Mouse (Mus musculus) right cerebral cortex, postnatal 10 days (tissue): Measurements from ENCODE around the gene Rpl23a.
A peak's percentile ranks its signal among the peaks of the same experiment; 100 is the strongest.
"Not testable (repeated sequence)": the region's sequence is repeated elsewhere in the genome, so short reads cannot be mapped to it uniquely, and the experiment has no call there.

Source experiments
- DNase-seq, 2 experiments: peaks; one replicate each; pipeline ENCODE4 v3.0.0; 2021; ENCODE audit warnings: low spot score in 2 of 2

Rpl23a gene

GRCm38 (mm10) chr11:78184702-78185101 is 1.3 kb upstream of the Rpl23a start:
- not testable (repeated sequence) for DNase-seq

- no peak for DNase-seq
Observed at GRCm38 (mm10) chr11:78183884-78184514, 615 bp upstream of the Rpl23a start.

- no peak for DNase-seq
Observed at GRCm38 (mm10) chr11:78182450-78182849, 934 bp downstream of the Rpl23a start.

GRCm38 (mm10) chr11:78181830-78182357 is 1.5 kb downstream of the Rpl23a start:
- no peak for DNase-seq

DNA sequence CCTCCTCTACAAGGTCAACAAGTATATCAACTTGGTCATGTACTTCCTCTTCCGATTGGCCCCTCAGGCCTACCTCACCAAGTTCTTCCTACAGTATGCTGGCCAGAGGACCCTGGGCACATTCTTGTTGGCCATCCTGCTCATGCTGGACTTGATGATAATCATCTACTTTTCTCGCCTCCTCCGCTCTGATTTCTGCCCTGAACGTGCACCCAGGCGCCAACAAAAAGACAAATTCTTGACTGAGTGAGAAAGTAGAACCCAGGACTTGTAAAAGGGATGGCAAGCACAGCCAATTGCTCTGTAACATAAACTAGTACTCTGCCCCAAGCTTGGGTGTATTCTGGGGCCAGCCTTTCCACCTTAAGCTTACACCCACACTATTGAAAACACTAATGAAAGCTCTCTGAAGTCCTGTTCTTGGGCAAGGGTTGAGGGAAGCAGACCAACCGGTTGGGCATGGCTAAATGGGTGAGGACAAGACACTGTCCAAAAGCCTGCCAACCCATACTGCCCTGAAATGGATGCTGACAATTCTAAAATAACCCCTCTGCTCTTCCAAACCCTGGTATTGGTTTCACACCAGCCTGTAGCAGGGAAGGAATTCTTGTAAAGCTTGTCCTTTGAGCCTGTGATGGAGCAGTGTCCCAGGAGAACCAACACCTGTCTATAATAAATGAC is 3.2 kb downstream of the Rpl23a start:
- DNase-seq: no peak

GRCm38 (mm10) chr11:78179438-78179999 is 3.9 kb downstream of the Rpl23a start:
- DNase-seq: no peak

DNA sequence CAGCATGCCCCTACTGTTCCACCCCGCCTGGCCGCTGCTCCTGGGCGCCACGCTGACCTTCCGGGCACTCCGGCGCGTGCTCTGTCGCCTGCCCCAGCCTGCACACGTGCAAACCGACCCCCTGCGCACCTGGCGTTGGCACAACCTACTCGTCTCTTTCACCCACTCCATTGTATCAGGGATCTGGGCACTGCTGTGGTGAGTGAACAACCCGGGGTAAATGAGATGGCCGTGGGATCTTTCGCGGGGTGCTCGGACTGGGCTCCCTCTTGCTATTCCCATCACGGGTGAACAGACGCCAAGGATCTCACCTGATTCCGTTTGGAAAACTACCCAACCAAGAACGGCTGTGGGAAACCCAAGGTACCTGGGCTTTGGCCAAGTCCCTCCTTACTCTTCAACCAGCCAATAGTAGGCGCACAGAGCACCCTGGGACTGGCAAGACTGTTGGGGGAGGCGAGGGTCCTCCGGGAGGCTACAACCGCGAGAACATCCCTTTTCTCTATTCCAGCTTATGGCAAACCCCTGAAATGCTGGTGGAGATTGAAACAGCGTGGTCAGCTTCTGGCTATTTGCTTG is 4.4 kb downstream of the Rpl23a start:
- DNase-seq: peak; percentile 86 to 90

DNA sequence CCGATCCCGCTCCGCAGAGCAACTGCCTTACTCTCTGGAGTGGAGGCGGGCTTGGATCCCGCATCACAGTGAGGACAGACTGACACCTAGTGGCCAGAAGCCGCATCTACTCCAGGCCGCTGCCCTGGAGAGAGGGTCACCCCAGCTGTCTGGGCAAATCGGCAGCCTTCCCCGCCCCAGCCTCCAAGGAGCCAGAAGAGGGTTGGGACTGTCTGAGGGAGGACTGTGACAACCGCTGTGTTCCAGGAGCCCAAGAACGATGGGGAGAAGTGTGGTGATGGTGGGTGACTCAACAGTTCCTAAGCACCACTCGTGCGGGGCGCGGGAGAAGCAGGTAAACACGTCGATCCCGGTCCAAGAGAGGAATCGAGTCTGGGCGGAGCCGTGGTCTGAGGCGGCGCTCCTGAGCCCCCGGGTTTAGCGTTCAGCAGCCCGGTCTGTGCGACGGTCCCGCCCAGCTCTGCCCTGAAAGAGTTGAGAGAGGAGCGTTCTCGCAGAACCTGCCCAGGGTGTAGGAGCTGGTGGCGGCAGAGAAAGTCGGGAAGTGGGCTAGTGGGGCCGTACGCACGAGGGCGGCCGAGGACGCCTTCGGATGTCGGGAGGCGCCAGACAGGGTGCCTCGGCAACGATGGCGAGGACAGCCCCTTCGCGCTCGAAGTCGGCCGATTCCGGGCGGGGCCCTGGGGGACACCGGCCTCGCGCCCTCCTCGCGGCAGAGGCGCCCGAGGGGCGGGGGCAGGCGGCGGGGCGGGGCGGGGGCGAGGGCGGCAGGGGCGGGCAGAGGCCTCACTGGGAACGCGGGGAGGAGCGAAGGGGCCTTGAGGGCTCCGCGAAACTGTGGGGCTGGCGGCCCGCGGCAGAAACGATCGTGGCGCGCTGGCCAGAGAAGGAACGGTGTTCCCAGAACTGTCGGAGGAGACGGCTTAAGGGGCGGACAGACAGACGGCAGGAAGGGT is 5.2 kb downstream of the Rpl23a start:
- DNase-seq: peak; percentile 94 to 95

- no peak for DNase-seq
Observed at GRCm38 (mm10) chr11:78177437-78177836, 5.9 kb downstream of the Rpl23a start.

DNA sequence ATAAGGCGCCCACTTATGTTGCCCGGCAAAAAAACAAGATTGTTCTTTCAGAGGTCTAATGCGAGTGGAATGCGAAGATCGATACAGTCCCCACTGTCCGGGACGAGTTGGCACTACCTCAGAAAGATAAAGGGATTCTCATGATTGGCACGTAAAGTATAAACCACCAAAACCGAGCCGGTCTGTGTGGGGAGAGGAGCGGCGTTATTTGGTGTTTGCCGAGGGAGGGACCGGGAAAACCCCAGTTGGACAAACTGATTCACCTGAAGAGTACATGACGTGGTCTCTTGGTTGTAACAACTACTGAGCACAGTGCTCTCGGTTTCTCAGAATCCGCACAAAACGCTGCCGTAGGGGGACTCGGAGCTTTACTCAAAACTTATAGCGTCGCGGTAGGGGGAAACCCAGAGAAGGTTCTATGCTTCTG is 6.5 kb downstream of the Rpl23a start:
- peak in 1 of 2 experiments; percentile 33 for DNase-seq

GRCm38 (mm10) chr11:78176402-78176862 is 7.0 kb downstream of the Rpl23a start, which contains the start of the genes Nek8 and Tlcd1:
Nek8 (minus strand) TSS chr11:78176675.
Tlcd1 (plus strand) TSS chr11:78176711.
- peak; percentile 87 to 89 for DNase-seq

- DNase-seq: no peak
Observed at GRCm38 (mm10) chr11:78175771-78176401, 7.5 kb downstream of the Rpl23a start.

GRCm38 (mm10) chr11:78174506-78174905 is 8.9 kb downstream of the Rpl23a start:
- DNase-seq: no peak

- no peak for DNase-seq
Observed at GRCm38 (mm10) chr11:78172748-78173383, 10.5 kb downstream of the Rpl23a start.

- peak in 1 of 2 experiments; percentile 38 for DNase-seq
Observed at GRCm38 (mm10) chr11:78172034-78172747, 11.2 kb downstream of the Rpl23a start.

- no peak for DNase-seq
Observed at GRCm38 (mm10) chr11:78171328-78171727, 12.1 kb downstream of the Rpl23a start.

DNA sequence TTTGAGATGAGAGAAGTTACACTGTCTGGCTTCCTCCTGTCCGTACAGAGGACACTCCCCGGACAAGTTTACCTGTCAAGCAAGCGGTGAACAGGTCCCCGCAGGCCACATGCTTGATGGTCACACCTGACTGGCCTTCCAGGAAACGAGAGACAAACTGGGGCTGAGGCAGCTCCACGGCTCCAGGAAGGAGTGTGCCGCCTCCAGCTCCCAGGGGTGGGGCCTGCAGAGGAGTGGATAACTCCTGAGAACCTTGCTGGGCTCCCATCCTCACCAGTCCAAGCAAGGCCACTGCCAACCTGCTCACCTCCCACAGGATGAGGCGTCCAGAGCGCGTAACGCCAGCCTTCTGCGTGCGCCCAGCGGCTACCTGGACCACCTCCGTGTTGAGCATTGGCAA is 13.1 kb downstream of the Rpl23a start:
- DNase-seq: no peak

GRCm38 (mm10) chr11:78168541-78169468 is 14.6 kb downstream of the Rpl23a start:
- DNase-seq: no peak
